Mouse (Mus musculus): ENCODE measurements around the gene Cfb.
"Not testable (repeated sequence)": the region's sequence is repeated elsewhere in the genome, so short reads cannot be mapped to it uniquely, and the experiment has no call there.

The Cfb gene

GRCm38 (mm10) chr17:34862416-34863081, at the start of gene Cfb:
Cfb (minus strand) TSS chr17:34862518.
- CTCF ChIA-PET, result interaction anchor here (0.5 to 0.7 kb wide), 2 partner anchors 13 to 50 kb away, joined by 3 read pairs; partner anchors contain the start of genes Nelfe and Skiv2l

GRCm38 (mm10) chr17:34911945-34912351, 49.6 kb upstream of the Cfb start:
- CTCF ChIA-PET, result interaction anchor here (0.6 to 1.8 kb wide), 4 partner anchors 14 to 1194 kb away, joined by 3 to 7 read pairs (median 4); partner anchors contain the start of genes C2 and Cfb

- CTCF ChIA-PET, result interaction anchor here (0.5 to 1.8 kb wide), 2 partner anchors 32 to 54 kb away, joined by 3 to 7 read pairs; no protein-coding TSS in a partner anchor
Observed at GRCm38 (mm10) chr17:34910982-34911381, 48.7 kb upstream of the Cfb start.

- CTCF ChIA-PET, result no interaction called here
Observed at GRCm38 (mm10) chr17:34902895-34903294, 40.6 kb upstream of the Cfb start.

GRCm38 (mm10) chr17:34901948-34902347, 39.6 kb upstream of the Cfb start:
- CTCF ChIA-PET, result interaction anchor here (0.6 to 0.7 kb wide), 2 partner anchors 64 to 353 kb away, joined by 3 to 4 read pairs; no protein-coding TSS in a partner anchor

GRCm38 (mm10) chr17:34900826-34901225, 38.5 kb upstream of the Cfb start:
- CTCF ChIA-PET, result not testable (repeated sequence)

GRCm38 (mm10) chr17:34899890-34900243, 37.5 kb upstream of the Cfb start:
- CTCF ChIA-PET, result interaction anchor here (0.7 kb wide), 1 partner anchor 48 kb away, joined by 18 read pairs; no protein-coding TSS in a partner anchor

- CTCF ChIA-PET, result interaction anchor here (0.5 to 0.6 kb wide), 2 partner anchors 8 to 29 kb away, joined by 4 read pairs; no protein-coding TSS in a partner anchor
Observed at GRCm38 (mm10) chr17:34899053-34899889, 37.0 kb upstream of the Cfb start.

- CTCF ChIA-PET, result interaction anchor here (0.6 kb wide), 1 partner anchor 28 kb away, joined by 4 read pairs; no protein-coding TSS in a partner anchor
Observed at GRCm38 (mm10) chr17:34898706-34899052, 36.4 kb upstream of the Cfb start.

- CTCF ChIA-PET, result interaction anchor here (1.5 kb wide), 1 partner anchor 15 kb away, joined by 6 read pairs; no protein-coding TSS in a partner anchor
Observed at GRCm38 (mm10) chr17:34898160-34898586, 35.9 kb upstream of the Cfb start, which contains the start of the genes C2 and Ehmt2. C2 (minus strand) TSS chr17:34898265. Ehmt2 (plus strand) TSS chr17:34898469.

- CTCF ChIA-PET, result interaction anchor here (1.5 kb wide), 1 partner anchor 15 kb away, joined by 6 read pairs; no protein-coding TSS in a partner anchor
Observed at GRCm38 (mm10) chr17:34897373-34898159, 35.2 kb upstream of the Cfb start.

- CTCF ChIA-PET, result no interaction called here
Observed at GRCm38 (mm10) chr17:34896366-34896765, 34.0 kb upstream of the Cfb start.

GRCm38 (mm10) chr17:34895724-34896123, 33.4 kb upstream of the Cfb start:
- CTCF ChIA-PET, result no interaction called here

- CTCF ChIA-PET, result no interaction called here
Observed at GRCm38 (mm10) chr17:34894801-34895530, 32.6 kb upstream of the Cfb start.

GRCm38 (mm10) chr17:34894074-34894597, 31.8 kb upstream of the Cfb start:
- CTCF ChIA-PET, result no interaction called here

GRCm38 (mm10) chr17:34893072-34893824, 30.9 kb upstream of the Cfb start:
- CTCF ChIA-PET, result interaction anchor here (0.6 kb wide), 2 partner anchors 31 to 80 kb away, joined by 3 to 4 read pairs; no protein-coding TSS in a partner anchor

GRCm38 (mm10) chr17:34891377-34891776, 29.1 kb upstream of the Cfb start:
- CTCF ChIA-PET, result interaction anchor here (0.5 to 0.7 kb wide), 2 partner anchors 8 to 51 kb away, joined by 4 to 7 read pairs; no protein-coding TSS in a partner anchor

GRCm38 (mm10) chr17:34890074-34890743, 27.9 kb upstream of the Cfb start:
- CTCF ChIA-PET, result no interaction called here

- CTCF ChIA-PET, result interaction anchor here (0.6 kb wide), 1 partner anchor 356 kb away, joined by 11 read pairs; no protein-coding TSS in a partner anchor
Observed at GRCm38 (mm10) chr17:34887942-34888341, 25.6 kb upstream of the Cfb start.

Measured in spleen, embryonic (tissue).